Mouse (Mus musculus): ENCODE data around the gene Myadml2.

DNA sequence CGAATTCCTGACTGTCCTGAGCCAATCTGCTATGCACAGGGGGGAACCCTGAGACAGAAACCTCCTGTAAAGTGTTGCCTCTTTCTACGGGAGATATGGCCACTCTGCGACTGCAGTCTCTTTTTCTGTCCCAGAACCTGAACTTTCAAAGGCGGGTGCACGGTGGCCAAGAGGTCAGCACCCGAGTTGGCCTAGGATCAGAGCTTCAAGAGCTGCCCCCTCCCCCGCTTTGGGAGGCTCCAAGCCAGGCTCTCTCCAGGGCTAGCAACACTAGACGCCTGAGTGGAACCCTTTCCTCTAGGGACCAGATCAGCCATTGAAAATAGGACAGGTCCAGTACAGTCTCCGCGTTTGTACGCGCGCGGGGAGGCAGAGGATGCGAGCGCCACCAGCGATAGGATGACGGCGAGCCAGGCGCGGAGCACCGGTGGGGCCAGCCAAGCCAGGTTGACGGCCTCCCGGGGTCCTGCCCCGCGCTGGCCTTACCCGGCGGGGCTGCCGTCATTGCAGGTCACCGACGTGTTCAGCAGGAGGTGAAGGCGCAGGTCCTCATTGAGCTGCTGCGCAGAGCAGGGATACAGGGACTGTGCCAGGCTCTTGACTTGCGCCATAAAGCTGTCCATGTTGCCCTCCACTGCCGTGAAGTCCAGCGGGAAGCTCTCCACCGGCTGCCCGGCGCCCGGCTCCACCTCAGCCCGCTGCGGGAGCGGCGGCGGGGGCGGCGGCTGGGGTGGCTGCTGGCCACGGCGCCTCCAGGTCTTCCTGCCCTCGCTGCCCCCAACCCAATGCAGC lies 11.7 kb upstream of the Myadml2 start:
- TF ChIP-seq TCF12 (IDR thresholded peaks at IDR 0.05; ENCODE audit: insufficient read depth, poor library complexity, severe bottlenecking) (no peak), POLR2A (IDR thresholded peaks at IDR 0.05; ENCODE audit: insufficient read length, low read depth) (no peak), POLR2AphosphoS2 (IDR thresholded peaks at IDR 0.05; ENCODE audit: insufficient read length, low read depth) (no peak), E2F4 (IDR thresholded peaks at IDR 0.05; ENCODE audit: insufficient read depth) (no peak)
